Mouse (Mus musculus): ENCODE results near the gene Gm13697. TPM values are rescaled to one million over a fixed set of nuclear protein-coding genes. Genes with fewer than 3 reads are reported as not detected.
"Not testable (repeated sequence)": the region's sequence is repeated elsewhere in the genome, so short reads cannot be mapped to it uniquely, and the experiment has no call there.

The Gm13697 gene
- not detected in 2 replicates for polyA plus RNA-seq (2012; ENCODE audit: insufficient read depth, insufficient read length, low replicate concordance, missing spikeins)

- H3K4me3 ChIP-seq (ENCODE audit: insufficient read depth, low read depth, low read length); H3K27ac ChIP-seq (ENCODE audit: insufficient read depth, low read depth, low read length); H3K4me1 ChIP-seq (ENCODE audit: control insufficient read depth, insufficient read depth, low read length): not testable (repeated sequence)
- no CpG with 5 or more reads among the region's 6 CpGs for WGBS
These were observed at the start of gene Gm13697 for GRCm38 (mm10) chr2:83984443-83984842. Gm13697 (plus strand) TSS chr2:83984743.

GRCm38 (mm10) chr2:83940931-83941361 is 43.6 kb upstream of the Gm13697 start, which contains the start of gene Zswim2:
Zswim2 (minus strand) TSS chr2:83941228.
- Histone ChIP-seq H3K4me1 (ENCODE audit: control insufficient read depth, insufficient read depth, low read length) (peaks cover 4% of the 10 kb centered on the region; the same call in 1 of the 2 replicates), H3K27ac (ENCODE audit: insufficient read depth, low read depth, low read length) (peak within 1 kb of the TSS; percentile 63), H3K4me3 (ENCODE audit: insufficient read depth, low read depth, low read length) (peak within 1 kb of the TSS; percentile 49)
- under 1% methylated on average over 20 of the region's 20 CpGs for WGBS
- TF ChIP-seq CTCF (IDR thresholded peaks at IDR 0.05; ENCODE audit: insufficient read depth, low read depth, low read length) = no peak
- TF ChIP-seq POLR2A (IDR thresholded peaks at IDR 0.05; ENCODE audit: insufficient read depth, low read depth, low read length) = no peak

GRCm38 (mm10) chr2:83941378-83941777 is 43.2 kb upstream of the Gm13697 start:
- 3% methylated on average over 3 of the region's 3 CpGs for WGBS
- H3K4me1 ChIP-seq (ENCODE audit: control insufficient read depth, insufficient read depth, low read length) = peaks cover 4% of the 10 kb centered on the region; the same call in 1 of the 2 replicates
- no peak overlapping the region for H3K27ac ChIP-seq (ENCODE audit: insufficient read depth, low read depth, low read length)
- H3K4me3 ChIP-seq (ENCODE audit: insufficient read depth, low read depth, low read length) = no peak overlapping the region; the same call in 1 of the 2 replicates
- no peak for TF ChIP-seq CTCF (IDR thresholded peaks at IDR 0.05; ENCODE audit: insufficient read depth, low read depth, low read length)
- no peak for TF ChIP-seq POLR2A (IDR thresholded peaks at IDR 0.05; ENCODE audit: insufficient read depth, low read depth, low read length)

- WGBS = 72% methylated on average over 4 of the region's 4 CpGs
- Histone ChIP-seq H3K27ac (ENCODE audit: insufficient read depth, low read depth, low read length) (no peak overlapping the region), H3K4me1 (ENCODE audit: control insufficient read depth, insufficient read depth, low read length) (peaks cover 4% of the 10 kb centered on the region; the same call in 1 of the 2 replicates), H3K4me3 (ENCODE audit: insufficient read depth, low read depth, low read length) (no peak overlapping the region)
- no peak for TF ChIP-seq POLR2A (IDR thresholded peaks at IDR 0.05; ENCODE audit: insufficient read depth, low read depth, low read length)
- no peak for TF ChIP-seq CTCF (IDR thresholded peaks at IDR 0.05; ENCODE audit: insufficient read depth, low read depth, low read length)
These were observed 42.8 kb upstream of the Gm13697 start for GRCm38 (mm10) chr2:83941792-83942191.

- H3K27ac ChIP-seq (ENCODE audit: insufficient read depth, low read depth, low read length); H3K4me3 ChIP-seq (ENCODE audit: insufficient read depth, low read depth, low read length); H3K4me1 ChIP-seq (ENCODE audit: control insufficient read depth, insufficient read depth, low read length): not testable (repeated sequence)
- no CpG with 5 or more reads among the region's 6 CpGs for WGBS
These were observed 29.1 kb upstream of the Gm13697 start, which contains the start of gene Gm13698 for GRCm38 (mm10) chr2:83955393-83955792. Gm13698 (plus strand) TSS chr2:83955693.

- H3K4me1 ChIP-seq (ENCODE audit: control insufficient read depth, insufficient read depth, low read length); H3K4me3 ChIP-seq (ENCODE audit: insufficient read depth, low read depth, low read length); H3K27ac ChIP-seq (ENCODE audit: insufficient read depth, low read depth, low read length): not testable (repeated sequence)
- WGBS = no CpG with 5 or more reads among the region's 6 CpGs
These were observed 23.3 kb upstream of the Gm13697 start, which contains the start of gene Gm13693 for GRCm38 (mm10) chr2:83961203-83961602. Gm13693 (plus strand) TSS chr2:83961503.

GRCm38 (mm10) chr2:83967013-83967412 is 17.5 kb upstream of the Gm13697 start, which contains the start of gene Gm13695:
Gm13695 (plus strand) TSS chr2:83967313.
- no CpG with 5 or more reads among the region's 6 CpGs for WGBS
- H3K4me3 ChIP-seq (ENCODE audit: insufficient read depth, low read depth, low read length) = not testable (repeated sequence)

GRCm38 (mm10) chr2:83972823-83973222 is 11.7 kb upstream of the Gm13697 start, which contains the start of gene Gm13696:
Gm13696 (plus strand) TSS chr2:83973123.
- WGBS = no CpG with 5 or more reads among the region's 6 CpGs

More at GRCm38 (mm10) chr2:83967013-83967412, 17.5 kb upstream of the Gm13697 start, which contains the start of gene Gm13695:
- H3K27ac ChIP-seq (ENCODE audit: insufficient read depth, low read depth, low read length); H3K4me1 ChIP-seq (ENCODE audit: control insufficient read depth, insufficient read depth, low read length): not testable (repeated sequence)

GRCm38 (mm10) chr2:83978633-83979032 is 5.9 kb upstream of the Gm13697 start, which contains the start of gene Gm13694:
Gm13694 (plus strand) TSS chr2:83978933.
- WGBS = no CpG with 5 or more reads among the region's 6 CpGs

More at GRCm38 (mm10) chr2:83972823-83973222, 11.7 kb upstream of the Gm13697 start, which contains the start of gene Gm13696:
- H3K4me3 ChIP-seq (ENCODE audit: insufficient read depth, low read depth, low read length); H3K27ac ChIP-seq (ENCODE audit: insufficient read depth, low read depth, low read length); H3K4me1 ChIP-seq (ENCODE audit: control insufficient read depth, insufficient read depth, low read length): not testable (repeated sequence)

GRCm38 (mm10) chr2:83990253-83990652 is 5.7 kb downstream of the Gm13697 start, which contains the start of gene Gm13691:
Gm13691 (plus strand) TSS chr2:83990553.
- H3K4me3 ChIP-seq (ENCODE audit: insufficient read depth, low read depth, low read length); H3K4me1 ChIP-seq (ENCODE audit: control insufficient read depth, insufficient read depth, low read length); H3K27ac ChIP-seq (ENCODE audit: insufficient read depth, low read depth, low read length): not testable (repeated sequence)
- no CpG with 5 or more reads among the region's 6 CpGs for WGBS

More at GRCm38 (mm10) chr2:83978633-83979032, 5.9 kb upstream of the Gm13697 start, which contains the start of gene Gm13694:
- not testable (repeated sequence) for H3K4me3 ChIP-seq (ENCODE audit: insufficient read depth, low read depth, low read length); H3K4me1 ChIP-seq (ENCODE audit: control insufficient read depth, insufficient read depth, low read length); H3K27ac ChIP-seq (ENCODE audit: insufficient read depth, low read depth, low read length)

GRCm38 (mm10) chr2:83993639-83994255 is 9.2 kb downstream of the Gm13697 start:
- H3K4me1 ChIP-seq (ENCODE audit: control insufficient read depth, insufficient read depth, low read length); H3K4me3 ChIP-seq (ENCODE audit: insufficient read depth, low read depth, low read length); H3K27ac ChIP-seq (ENCODE audit: insufficient read depth, low read depth, low read length): not testable (repeated sequence)
- WGBS = 38% methylated on average over 8 of the region's 9 CpGs

- H3K4me3 ChIP-seq (ENCODE audit: insufficient read depth, low read depth, low read length); H3K27ac ChIP-seq (ENCODE audit: insufficient read depth, low read depth, low read length); H3K4me1 ChIP-seq (ENCODE audit: control insufficient read depth, insufficient read depth, low read length): not testable (repeated sequence)
- 70% methylated on average over 2 of the region's 3 CpGs for WGBS
These were observed 10.0 kb downstream of the Gm13697 start for GRCm38 (mm10) chr2:83994526-83994925.
